Mouse (Mus musculus) lung, embryonic 14.5 days (tissue): ENCODE results near the gene Carns1. TPM values are rescaled to one million over a fixed set of nuclear protein-coding genes. Genes with fewer than 3 reads are reported as not detected.

Experiments
- ATAC-seq: fragments of 200-750 bp; cut with Nextera tagmentation; 2 replicates; pipeline ENCODE4 v1.8.0; 2017; ENCODE audit warnings: mild to moderate bottlenecking, moderate TSS enrichment, moderate library complexity; ENCODE audit not compliant: insufficient read depth
- DNase-seq: peaks from one replicate; pipeline ENCODE4 v3.0.0-alpha.2; 2015
- H3K27ac ChIP-seq: fragments of 300-500 bp; sonication (generic); 2 replicates; pipeline ENCODE4 v1.5.1; 2014; ENCODE audit warnings: low read depth, mild to moderate bottlenecking, moderate library complexity
- H3K27me3 ChIP-seq: fragments of 300-500 bp; sonication (generic); 2 replicates; pipeline ENCODE4 v1.6.1; 2014; ENCODE audit warnings: low read length, control low read depth; ENCODE audit not compliant: insufficient read depth
- H3K36me3 ChIP-seq: fragments of 300-500 bp; sonication (generic); 2 replicates; pipeline ENCODE4 v1.6.1; 2014; ENCODE audit warnings: control low read depth; ENCODE audit not compliant: insufficient read depth
- H3K4me1 ChIP-seq: fragments of 300-500 bp; sonication (generic); 2 replicates; pipeline ENCODE4 v1.6.1; 2014; ENCODE audit warnings: antibody characterized with exemption, control low read depth; ENCODE audit not compliant: insufficient read depth
- H3K4me2 ChIP-seq: fragments of 300-500 bp; sonication (generic); 2 replicates; pipeline ENCODE4 v1.6.1; 2014; ENCODE audit warnings: mild to moderate bottlenecking
- H3K4me3 ChIP-seq: fragments of 300-500 bp; sonication (generic); 2 replicates; pipeline ENCODE4 v1.5.1; 2014; ENCODE audit warnings: low read depth, low read length
- H3K9ac ChIP-seq: fragments of 300-500 bp; sonication (generic); 2 replicates; pipeline ENCODE4 v1.6.1; 2014
- H3K9me3 ChIP-seq: fragments of 300-500 bp; sonication (generic); 2 replicates; pipeline ENCODE4 v1.6.1; 2016; ENCODE audit warnings: low read depth, low read length, control low read depth
- CTCF ChIP-seq: IDR thresholded peaks from 2 replicates; pipeline ENCODE4 v1.5.1; 2016; ENCODE audit warnings: antibody characterized with exemption, low read depth
- WGBS: fragments of 180-500 bp; shearing (Covaris S2); extraction: QIAGEN DNeasy Blood & Tissue Kit; methylation state at CpG from one replicate; pipeline ENCODE4 v1.1.7; 2014; 5-methylcytosine and 5-hydroxymethylcytosine counted together
- polyA plus RNA-seq: library from polyadenylated mRNA; unstranded; fragments of >200 nt; fragmentation: Nextera tagmentation; extraction: Ambion mirVana; gene quantifications from 2 replicates; pipeline ENCODE4 v1.2.1, GENCODE M21; 2014

Carns1 gene
- polyA plus RNA-seq, 1 experiment from 2014 or later = 2.5 TPM

- DNase-seq (no peak), ATAC-seq (no peak)
- H3K4me1 ChIP-seq = peaks cover 3% of the 10 kb centered on the region; the same call in 1 of the 2 replicates
- no peak overlapping the region for H3K4me3 ChIP-seq
- TF ChIP-seq CTCF = no peak
- H3K36me3 ChIP-seq = no peaks in the 10 kb centered on the region
- H3K9ac ChIP-seq = no peak overlapping the region; the same call in 1 of the 2 replicates
- H3K27me3 ChIP-seq = no peaks in the 10 kb centered on the region
- WGBS = 53% methylated on average over 13 of the region's 13 CpGs
- H3K27ac ChIP-seq = peak overlapping the region; percentile 24; the same call in 1 of the 2 replicates
- H3K4me2 ChIP-seq = no peak overlapping the region
- H3K9me3 ChIP-seq = no peaks in the 10 kb centered on the region
Observed at GRCm38 (mm10) chr19:4171393-4172290, 3.6 kb downstream of the Carns1 start.

- no peak overlapping the region; the same call in 1 of the 2 replicates for H3K9ac ChIP-seq
- H3K4me1 ChIP-seq = peaks cover 3% of the 10 kb centered on the region; the same call in 1 of the 2 replicates
- no peaks in the 10 kb centered on the region for H3K9me3 ChIP-seq
- H3K36me3 ChIP-seq = no peaks in the 10 kb centered on the region
- no peak for DNase-seq
- TF ChIP-seq CTCF = no peak
- H3K27ac ChIP-seq = no peak overlapping the region
- no peaks in the 10 kb centered on the region for H3K27me3 ChIP-seq
- ATAC-seq = no peak
- 85% methylated on average over 10 of the region's 10 CpGs for WGBS
- no peak overlapping the region for H3K4me3 ChIP-seq
- H3K4me2 ChIP-seq = no peak overlapping the region; the same call in 1 of the 2 replicates
Observed at GRCm38 (mm10) chr19:4170723-4171392, 4.4 kb downstream of the Carns1 start.

DNA sequence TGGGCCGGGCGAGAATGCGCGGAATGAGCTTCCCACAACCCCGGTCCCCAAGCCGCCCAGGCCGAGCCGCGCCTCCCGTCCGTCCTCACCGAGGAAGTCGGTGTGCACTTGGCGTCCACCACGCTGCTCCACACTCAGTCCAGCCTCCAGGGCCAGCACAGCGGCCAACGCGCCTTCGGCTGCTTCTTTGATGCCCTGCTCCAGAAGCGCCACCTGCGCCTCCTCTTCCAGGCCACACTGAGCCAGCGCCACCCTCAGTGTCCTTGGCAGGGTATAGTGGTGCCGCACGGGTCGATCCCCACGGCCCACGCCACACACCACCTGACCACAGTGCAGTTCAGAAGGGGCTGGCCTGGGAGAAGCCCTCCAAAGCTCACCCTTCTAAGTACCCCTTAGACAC, 5.5 kb downstream of the Carns1 start:
- Histone ChIP-seq H3K27me3 (no peaks in the 10 kb centered on the region), H3K9me3 (no peaks in the 10 kb centered on the region), H3K36me3 (no peaks in the 10 kb centered on the region), H3K4me1 (no peaks in the 10 kb centered on the region), H3K27ac (peak overlapping the region; percentile 86), H3K4me2 (peak overlapping the region; percentile 91), H3K4me3 (peak overlapping the region; percentile 46), H3K9ac (peak overlapping the region; percentile 77)
- TF ChIP-seq CTCF = no peak
- DNase-seq = no peak
- 6% methylated on average over 27 of the region's 27 CpGs for WGBS
- peak; percentile 59 for ATAC-seq

- H3K36me3 ChIP-seq = no peaks in the 10 kb centered on the region
- no peaks in the 10 kb centered on the region for H3K4me1 ChIP-seq
- peak overlapping the region; percentile 77 for H3K9ac ChIP-seq
- H3K9me3 ChIP-seq = no peaks in the 10 kb centered on the region
- TF ChIP-seq CTCF = peak; percentile 86
- no peaks in the 10 kb centered on the region for H3K27me3 ChIP-seq
- peak overlapping the region; percentile 86 for H3K27ac ChIP-seq
- ATAC-seq (peak; percentile 96), DNase-seq (peak; percentile 100)
- H3K4me3 ChIP-seq = peak overlapping the region; percentile 46
- peak overlapping the region; percentile 91 for H3K4me2 ChIP-seq
- WGBS = under 1% methylated on average over 43 of the region's 43 CpGs
Observed at GRCm38 (mm10) chr19:4169378-4169784, 5.9 kb downstream of the Carns1 start.

DNA sequence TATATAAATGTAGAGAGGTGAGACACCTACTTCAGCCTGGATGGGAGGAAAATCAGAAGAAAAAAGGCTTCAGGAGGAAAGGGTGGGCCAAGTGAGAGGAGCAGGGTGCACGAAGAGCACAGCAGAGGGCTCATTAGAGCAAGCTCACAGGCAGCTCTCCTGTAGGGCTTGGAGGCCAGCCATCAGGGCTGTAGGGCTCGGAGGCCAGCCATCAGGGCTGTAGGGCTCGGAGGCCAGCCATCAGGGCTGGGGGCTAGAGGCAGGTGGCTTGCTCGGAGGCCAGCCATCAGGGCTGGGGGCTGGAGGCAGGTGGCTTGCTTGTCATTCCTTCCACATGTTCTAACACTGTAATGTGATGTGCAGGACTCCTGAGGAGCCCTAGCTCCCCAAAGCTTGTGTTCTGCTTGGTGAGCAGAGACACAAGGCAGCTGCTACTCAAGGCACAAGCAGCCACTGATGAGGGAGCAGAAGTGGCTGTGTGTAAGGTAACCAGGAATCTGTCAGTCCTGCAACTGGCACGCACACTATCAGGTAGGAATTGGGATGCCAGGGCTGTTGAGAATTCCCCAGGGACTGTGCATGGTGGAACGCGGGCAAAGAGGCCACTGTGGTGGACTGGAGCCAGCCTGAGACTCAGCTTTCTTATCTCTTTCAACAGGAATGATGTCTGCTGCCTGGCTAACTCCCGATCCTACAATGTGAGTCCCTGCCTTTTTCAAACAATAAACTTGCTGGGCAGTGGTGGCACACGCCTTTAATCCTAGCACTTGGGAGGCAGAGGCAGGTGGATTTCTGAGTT, 8.4 kb downstream of the Carns1 start:
- Histone ChIP-seq H3K4me2 (no peak overlapping the region), H3K27me3 (no peaks in the 10 kb centered on the region), H3K27ac (no peak overlapping the region), H3K4me1 (peaks cover 5% of the 10 kb centered on the region; the same call in 1 of the 2 replicates), H3K9me3 (no peaks in the 10 kb centered on the region), H3K36me3 (no peaks in the 10 kb centered on the region), H3K4me3 (no peak overlapping the region), H3K9ac (no peak overlapping the region)
- no peak for ATAC-seq
- no peak for DNase-seq
- 62% methylated on average over 9 of the region's 9 CpGs for WGBS
- no peak for TF ChIP-seq CTCF

DNA sequence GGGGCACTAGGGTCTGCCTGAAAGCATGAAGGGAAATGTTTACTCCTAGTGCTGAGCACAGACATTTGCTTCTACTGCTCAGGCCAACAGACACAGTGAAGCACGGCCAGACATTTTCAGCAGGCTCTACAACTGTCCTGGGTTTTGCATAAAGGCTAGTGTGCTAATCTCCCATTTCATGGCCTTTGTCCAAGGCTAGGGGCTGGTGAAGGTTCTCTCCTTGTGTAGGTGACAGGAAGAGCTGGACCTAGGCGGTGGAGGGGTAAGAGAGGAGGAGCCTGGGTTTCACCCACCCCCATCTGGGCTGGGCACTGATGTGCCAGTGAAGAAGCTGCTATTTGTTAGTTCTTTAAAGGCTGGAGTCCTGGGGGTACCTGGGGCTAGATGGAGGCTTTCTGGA, 10.6 kb downstream of the Carns1 start:
- Histone ChIP-seq H3K4me3 (no peak overlapping the region), H3K27ac (no peak overlapping the region), H3K36me3 (peaks cover 15% of the 10 kb centered on the region; the same call in 1 of the 2 replicates), H3K27me3 (no peaks in the 10 kb centered on the region), H3K9ac (no peak overlapping the region), H3K4me2 (no peak overlapping the region), H3K9me3 (no peaks in the 10 kb centered on the region), H3K4me1 (peaks cover 5% of the 10 kb centered on the region; the same call in 1 of the 2 replicates)
- TF ChIP-seq CTCF = no peak
- DNase-seq (no peak), ATAC-seq (no peak)
- WGBS = 73% methylated on average over 2 of the region's 2 CpGs
